8 mouse cellular contexts compared by ENCODE assay signal in genomic region chr4:41502171-41502940, GRCm38 (mm10). TPM values are rescaled to one million over a fixed set of nuclear protein-coding genes. Genes with fewer than 3 reads are reported as not detected.
DNase-seq lines count a peak whose midpoint lies in the region; ATAC-seq lines count a peak whose summit lies in the region.

No protein-coding gene starts in this region.

- H3K27me3 ChIP-seq in embryonic facial prominence, embryonic 12.5 days = peaks cover 49% of the 10 kb centered on the region
- peaks cover 46% of the 10 kb centered on the region for H3K27me3 ChIP-seq in hindbrain, embryonic 14.5 days (ENCODE audit: control insufficient read depth, insufficient read depth, low read length)

- DNase-seq in layer of hippocampus, adult 11-12 months (ENCODE audit: low spot score) = peak; percentile 24
- no peak for DNase-seq in layer of hippocampus, adult 9-10 months (ENCODE audit: low spot score)
- no peak for DNase-seq in hindbrain, embryonic 14.5 days (ENCODE audit: low spot score)
- DNase-seq in lung, postnatal 25 days (ENCODE audit: low spot score) = peak; percentile 77
- DNase-seq in cerebellum, postnatal 10 days = no peak
- DNase-seq in ovary, adult 18-20 months (ENCODE audit: low spot score) = no peak
- DNase-seq in left cerebral cortex, adult 9 months (ENCODE audit: low spot score in 2 of 2) = no peak

- peak overlapping the region; percentile 35 for H3K4me3 ChIP-seq in embryonic facial prominence, embryonic 12.5 days
- peak overlapping the region; percentile 26 for H3K4me3 ChIP-seq in hindbrain, embryonic 14.5 days (replicated peaks; ENCODE audit: low read length)

- H3K4me1 ChIP-seq in embryonic facial prominence, embryonic 12.5 days = peaks cover 42% of the 10 kb centered on the region
- H3K4me1 ChIP-seq in hindbrain, embryonic 14.5 days (replicated peaks; ENCODE audit: control insufficient read depth, insufficient read depth, low read length) = peaks cover 23% of the 10 kb centered on the region

- no peaks in the 10 kb centered on the region for H3K9me3 ChIP-seq in embryonic facial prominence, embryonic 12.5 days
- no peaks in the 10 kb centered on the region for H3K9me3 ChIP-seq in hindbrain, embryonic 14.5 days (ENCODE audit: control insufficient read depth, low read length)

- H3K36me3 ChIP-seq in embryonic facial prominence, embryonic 12.5 days = no peaks in the 10 kb centered on the region
- no peaks in the 10 kb centered on the region for H3K36me3 ChIP-seq in hindbrain, embryonic 14.5 days (replicated peaks; ENCODE audit: control insufficient read depth, insufficient read depth)

- H3K9ac ChIP-seq in embryonic facial prominence, embryonic 12.5 days = peak overlapping the region; percentile 13; the same call in 1 of the 2 replicates
- peak overlapping the region; percentile 6; the same call in 1 of the 2 replicates for H3K9ac ChIP-seq in hindbrain, embryonic 14.5 days

- WGBS in embryonic facial prominence, embryonic 12.5 days = 9% methylated on average over 20 of the region's 20 CpGs
- WGBS in hindbrain, embryonic 14.5 days = 11% methylated on average over 20 of the region's 20 CpGs

- peak overlapping the region; percentile 58 for H3K4me2 ChIP-seq in embryonic facial prominence, embryonic 12.5 days (replicated peaks)
- peak overlapping the region; percentile 50 for H3K4me2 ChIP-seq in hindbrain, embryonic 14.5 days (replicated peaks)

- H3K27ac ChIP-seq in embryonic facial prominence, embryonic 12.5 days = peak overlapping the region; percentile 48
- H3K27ac ChIP-seq in hindbrain, embryonic 14.5 days = no peak overlapping the region

- ATAC-seq in embryonic facial prominence, embryonic 12.5 days (ENCODE audit: insufficient number of reproducible peaks, insufficient read depth, low FRiP score, low TSS enrichment) = peak; percentile 50
- peak; percentile 14; the same call in 1 of the 2 replicates for ATAC-seq in hindbrain, embryonic 14.5 days (ENCODE audit: low FRiP score)

RNA-seq across cellular contexts. Expression of gene AI464131, which starts 0.5 kb away (rescaled TPM):
- 8.5 and 9.5 TPM in 2 replicates for polyA plus RNA-seq in embryonic facial prominence, embryonic 12.5 days (2016; fragmentation: Nextera tagmentation; extraction: Ambion mirVana)
- polyA plus RNA-seq in hindbrain, embryonic 14.5 days (2014; fragmentation: Nextera tagmentation; extraction: Ambion mirVana) = 10.3 and 12.4 TPM in 2 replicates

RNA-seq across cellular contexts. Expression of gene 1110017D15Rik, which starts 14.8 kb away (rescaled TPM):
- polyA plus RNA-seq in embryonic facial prominence, embryonic 12.5 days (2016; fragmentation: Nextera tagmentation; extraction: Ambion mirVana) = 2.8 and 3.7 TPM in 2 replicates
- polyA plus RNA-seq in hindbrain, embryonic 14.5 days (2014; fragmentation: Nextera tagmentation; extraction: Ambion mirVana) = 19.5 and 24.2 TPM in 2 replicates

RNA-seq across cellular contexts. Expression of gene Nudt2, which starts 37.4 kb away (rescaled TPM):
- 53.4 and 53.5 TPM in 2 replicates for polyA plus RNA-seq in embryonic facial prominence, embryonic 12.5 days (2016; fragmentation: Nextera tagmentation; extraction: Ambion mirVana)
- polyA plus RNA-seq in hindbrain, embryonic 14.5 days (2014; fragmentation: Nextera tagmentation; extraction: Ambion mirVana) = 72.5 and 82.6 TPM in 2 replicates

RNA-seq across cellular contexts. Expression of gene Kif24, which starts 37.7 kb away (rescaled TPM):
- polyA plus RNA-seq in embryonic facial prominence, embryonic 12.5 days (2016; fragmentation: Nextera tagmentation; extraction: Ambion mirVana) = 10.9 and 11.7 TPM in 2 replicates
- polyA plus RNA-seq in hindbrain, embryonic 14.5 days (2014; fragmentation: Nextera tagmentation; extraction: Ambion mirVana) = 2.3 and 3.4 TPM in 2 replicates

Comparison
In these comparisons a context has a peak if more than half of its experiments do, and no peak if none do; other contexts are left out.
1. DNase-seq: peak in layer of hippocampus, adult 11-12 months (single experiment) and lung, postnatal 25 days (single experiment); none in layer of hippocampus, adult 9-10 months (single experiment), hindbrain, embryonic 14.5 days (single experiment), cerebellum, postnatal 10 days (0 of 2), ovary, adult 18-20 months (single experiment) and left cerebral cortex, adult 9 months (0 of 2).